Mouse (Mus musculus): ENCODE data around the gene Fmn2. TPM values are rescaled to one million over a fixed set of nuclear protein-coding genes. Genes with fewer than 3 reads are reported as not detected.
A peak's percentile ranks its signal among the peaks of the same experiment; 100 is the strongest.

The Fmn2 gene
- polyA plus RNA-seq, 1 experiment from 2014 or later: 0.26 TPM

DNA sequence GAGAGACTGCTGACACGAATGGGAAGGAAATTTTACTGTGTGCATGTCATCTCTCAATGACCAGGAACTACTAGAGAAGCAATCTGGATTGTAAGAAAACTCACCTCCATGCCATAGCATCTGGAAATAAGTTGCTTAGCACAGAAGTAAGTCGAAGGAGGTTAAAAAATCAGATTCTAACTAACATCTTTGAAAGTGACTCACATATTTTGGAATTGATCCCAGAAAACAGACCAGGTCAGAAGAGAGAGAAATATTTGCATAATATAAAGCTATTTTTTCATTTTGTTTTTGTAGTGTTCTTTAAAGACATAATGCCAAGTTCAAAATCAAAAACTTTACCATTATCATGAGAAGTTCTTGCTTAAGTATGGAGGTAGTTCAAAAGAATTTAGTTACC, 187.7 kb downstream of the Fmn2 start:
- Histone ChIP-seq H3K27ac (ENCODE audit: low read length) (no peak overlapping the region), H3K9ac (replicated peaks; ENCODE audit: low read depth) (no peak overlapping the region), H3K4me3 (ENCODE audit: low read depth, low read length) (no peak overlapping the region), H3K27me3 (replicated peaks; ENCODE audit: insufficient read depth, low read length) (no peaks in the 10 kb centered on the region), H3K9me3 (ENCODE audit: low read length) (no peaks in the 10 kb centered on the region), H3K4me2 (replicated peaks; ENCODE audit: low read depth, low read length) (no peak overlapping the region), H3K4me1 (ENCODE audit: insufficient read depth, low read depth, low read length) (no peaks in the 10 kb centered on the region), H3K36me3 (ENCODE audit: insufficient read depth, low read length) (no peaks in the 10 kb centered on the region)
- DNase-seq (ENCODE audit: low spot score) (no peak), ATAC-seq (no peak)
- no peak for TF ChIP-seq CTCF (IDR thresholded peaks at IDR 0.05)
- TF ChIP-seq EP300 (IDR thresholded peaks at IDR 0.05): no peak
- WGBS: 63% methylated on average over 2 of the region's 2 CpGs

DNA sequence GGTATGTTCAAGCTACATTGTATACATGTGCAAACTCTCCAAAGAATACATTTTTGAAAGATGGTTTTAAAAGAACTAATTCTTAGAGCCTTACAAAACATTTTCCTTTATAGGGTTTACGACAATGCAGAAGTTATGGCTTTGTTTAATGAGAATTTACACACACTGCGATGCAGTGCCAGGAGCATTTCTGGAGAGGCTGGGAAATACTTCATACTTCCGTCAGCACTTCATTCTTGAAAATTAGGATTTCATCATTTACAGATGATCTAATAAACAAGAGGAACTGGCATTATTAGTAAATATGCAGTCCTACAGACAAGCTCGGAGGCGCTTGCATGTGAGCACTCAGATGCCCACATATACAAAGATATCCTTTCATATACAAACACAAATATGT, 199.2 kb downstream of the Fmn2 start:
- 59% methylated on average over 5 of the region's 5 CpGs for WGBS
- Histone ChIP-seq H3K4me3 (ENCODE audit: low read depth, low read length) (no peak overlapping the region), H3K9ac (replicated peaks; ENCODE audit: low read depth) (no peak overlapping the region), H3K4me1 (ENCODE audit: insufficient read depth, low read depth, low read length) (no peaks in the 10 kb centered on the region; the same call in 1 of the 2 replicates), H3K9me3 (ENCODE audit: low read length) (no peaks in the 10 kb centered on the region), H3K27ac (ENCODE audit: low read length) (no peak overlapping the region), H3K27me3 (replicated peaks; ENCODE audit: insufficient read depth, low read length) (no peaks in the 10 kb centered on the region), H3K36me3 (ENCODE audit: insufficient read depth, low read length) (no peaks in the 10 kb centered on the region), H3K4me2 (replicated peaks; ENCODE audit: low read depth, low read length) (no peak overlapping the region)
- DNase-seq (ENCODE audit: low spot score): peak; percentile 45
- ATAC-seq: no peak
- TF ChIP-seq CTCF (IDR thresholded peaks at IDR 0.05): no peak
- TF ChIP-seq EP300 (IDR thresholded peaks at IDR 0.05): no peak

GRCm38 (mm10) chr1:174701835-174702234, 200.2 kb downstream of the Fmn2 start:
- no peaks in the 10 kb centered on the region for H3K27me3 ChIP-seq (replicated peaks; ENCODE audit: insufficient read depth, low read length)
- TF ChIP-seq EP300 (IDR thresholded peaks at IDR 0.05): no peak
- no peak for TF ChIP-seq CTCF (IDR thresholded peaks at IDR 0.05)
- H3K4me3 ChIP-seq (ENCODE audit: low read depth, low read length): no peak overlapping the region
- H3K36me3 ChIP-seq (ENCODE audit: insufficient read depth, low read length): no peaks in the 10 kb centered on the region
- H3K9ac ChIP-seq (replicated peaks; ENCODE audit: low read depth): no peak overlapping the region
- H3K4me2 ChIP-seq (replicated peaks; ENCODE audit: low read depth, low read length): no peak overlapping the region
- 54% methylated on average over 5 of the region's 5 CpGs for WGBS
- DNase-seq (ENCODE audit: low spot score) (no peak), ATAC-seq (no peak)
- H3K9me3 ChIP-seq (ENCODE audit: low read length): no peaks in the 10 kb centered on the region
- H3K4me1 ChIP-seq (ENCODE audit: insufficient read depth, low read depth, low read length): no peaks in the 10 kb centered on the region; the same call in 1 of the 2 replicates
- H3K27ac ChIP-seq (ENCODE audit: low read length): no peak overlapping the region

- ATAC-seq (no peak), DNase-seq (ENCODE audit: low spot score) (peak; percentile 46)
- no peaks in the 10 kb centered on the region; the same call in 1 of the 2 replicates for H3K4me1 ChIP-seq (ENCODE audit: insufficient read depth, low read depth, low read length)
- 53% methylated on average over 1 of the region's 1 CpGs for WGBS
- H3K27me3 ChIP-seq (replicated peaks; ENCODE audit: insufficient read depth, low read length): no peaks in the 10 kb centered on the region
- no peak overlapping the region for H3K4me2 ChIP-seq (replicated peaks; ENCODE audit: low read depth, low read length)
- TF ChIP-seq CTCF (IDR thresholded peaks at IDR 0.05) (no peak), EP300 (IDR thresholded peaks at IDR 0.05) (no peak)
- no peaks in the 10 kb centered on the region for H3K36me3 ChIP-seq (ENCODE audit: insufficient read depth, low read length)
- no peak overlapping the region for H3K9ac ChIP-seq (replicated peaks; ENCODE audit: low read depth)
- no peak overlapping the region for H3K4me3 ChIP-seq (ENCODE audit: low read depth, low read length)
- no peaks in the 10 kb centered on the region for H3K9me3 ChIP-seq (ENCODE audit: low read length)
- no peak overlapping the region for H3K27ac ChIP-seq (ENCODE audit: low read length)
Measured at GRCm38 (mm10) chr1:174703909-174704308, 202.3 kb downstream of the Fmn2 start.

GRCm38 (mm10) chr1:174719729-174720458, 218.3 kb downstream of the Fmn2 start:
- H3K9ac ChIP-seq (replicated peaks; ENCODE audit: low read depth): no peak overlapping the region
- TF ChIP-seq CTCF (IDR thresholded peaks at IDR 0.05): no peak
- no peak for TF ChIP-seq EP300 (IDR thresholded peaks at IDR 0.05)
- H3K9me3 ChIP-seq (ENCODE audit: low read length): no peaks in the 10 kb centered on the region
- no peaks in the 10 kb centered on the region for H3K4me1 ChIP-seq (ENCODE audit: insufficient read depth, low read depth, low read length)
- H3K36me3 ChIP-seq (ENCODE audit: insufficient read depth, low read length): no peaks in the 10 kb centered on the region
- ATAC-seq: no peak
- H3K4me3 ChIP-seq (ENCODE audit: low read depth, low read length): no peak overlapping the region
- no peaks in the 10 kb centered on the region for H3K27me3 ChIP-seq (replicated peaks; ENCODE audit: insufficient read depth, low read length)
- no peak overlapping the region for H3K4me2 ChIP-seq (replicated peaks; ENCODE audit: low read depth, low read length)
- H3K27ac ChIP-seq (ENCODE audit: low read length): no peak overlapping the region
- 88% methylated on average over 12 of the region's 12 CpGs for WGBS
- DNase-seq (ENCODE audit: low spot score): no peak

DNA sequence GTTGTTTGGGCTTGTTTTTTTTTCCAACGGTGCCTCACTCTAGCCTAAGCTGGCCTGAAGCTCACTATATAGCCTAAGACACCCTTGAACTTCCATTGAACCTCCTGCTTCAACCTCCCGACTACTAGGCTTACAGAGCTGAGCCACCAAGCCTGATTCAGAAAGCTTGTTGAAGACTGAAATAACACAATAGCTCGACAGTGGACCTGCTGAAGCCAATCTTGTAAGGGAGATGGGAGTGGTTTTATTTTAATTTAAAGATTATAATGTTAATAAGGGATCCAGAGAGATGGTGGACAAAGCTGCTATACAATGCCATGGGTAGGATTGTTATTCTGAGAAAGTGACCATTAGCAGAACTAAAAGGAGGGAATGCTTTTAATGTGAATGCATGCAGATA, 227.1 kb downstream of the Fmn2 start:
- Histone ChIP-seq H3K9me3 (ENCODE audit: low read length) (no peaks in the 10 kb centered on the region), H3K36me3 (ENCODE audit: insufficient read depth, low read length) (no peaks in the 10 kb centered on the region), H3K27me3 (replicated peaks; ENCODE audit: insufficient read depth, low read length) (no peaks in the 10 kb centered on the region), H3K4me1 (ENCODE audit: insufficient read depth, low read depth, low read length) (no peaks in the 10 kb centered on the region), H3K27ac (ENCODE audit: low read length) (no peak overlapping the region), H3K9ac (replicated peaks; ENCODE audit: low read depth) (no peak overlapping the region), H3K4me2 (replicated peaks; ENCODE audit: low read depth, low read length) (no peak overlapping the region), H3K4me3 (ENCODE audit: low read depth, low read length) (no peak overlapping the region)
- TF ChIP-seq EP300 (IDR thresholded peaks at IDR 0.05) (no peak), CTCF (IDR thresholded peaks at IDR 0.05) (no peak)
- WGBS: 76% methylated on average over 3 of the region's 3 CpGs
- no peak for ATAC-seq
- no peak for DNase-seq (ENCODE audit: low spot score)
